Mouse (Mus musculus): ENCODE results near the gene Wipf2.
"Not testable (repeated sequence)": the region's sequence is repeated elsewhere in the genome, so short reads cannot be mapped to it uniquely, and the experiment has no call there.

The Wipf2 gene

GRCm38 (mm10) chr11:98930773-98931512, 67.5 kb downstream of the Wipf2 start:
- DNase-seq (ENCODE audit: low spot score): no peak

DNA sequence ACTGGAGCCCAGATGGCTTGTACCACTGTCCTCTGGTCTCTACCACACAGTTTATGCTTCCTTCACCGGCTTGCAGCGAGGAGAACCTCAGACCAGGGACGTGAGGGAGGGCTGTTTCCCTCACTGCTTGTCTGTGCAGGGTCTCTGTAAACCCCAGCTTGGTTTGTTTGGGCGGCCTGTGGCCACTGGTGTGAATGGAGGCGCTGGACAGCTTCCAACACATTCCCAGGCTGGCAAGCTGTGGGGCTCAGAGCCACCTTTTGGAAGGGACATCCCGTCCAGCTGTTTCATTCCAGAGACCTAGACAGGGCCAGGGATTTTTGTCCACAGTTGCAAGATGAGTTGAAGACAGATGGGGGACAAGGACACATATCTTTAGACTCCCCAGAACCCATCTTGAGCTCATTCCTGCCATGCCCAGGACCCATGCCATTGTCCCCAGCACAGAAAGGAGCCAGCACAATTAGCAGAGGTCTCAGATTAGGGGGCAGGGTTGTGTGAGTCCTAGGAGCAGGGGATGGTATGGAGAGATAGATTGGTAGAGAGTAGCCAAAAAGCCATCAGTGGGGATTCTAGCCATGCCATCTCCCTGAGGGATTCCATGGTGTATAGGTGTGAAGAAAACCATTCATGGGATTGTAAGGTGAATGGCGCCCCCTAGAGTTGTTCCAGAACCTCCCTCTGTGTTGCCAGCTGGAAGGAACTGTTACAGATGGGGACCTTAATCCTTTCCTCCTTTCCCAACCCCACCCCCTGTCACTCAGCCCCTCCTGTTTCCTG, 68.3 kb downstream of the Wipf2 start:
- no peak for DNase-seq (ENCODE audit: low spot score)

DNA sequence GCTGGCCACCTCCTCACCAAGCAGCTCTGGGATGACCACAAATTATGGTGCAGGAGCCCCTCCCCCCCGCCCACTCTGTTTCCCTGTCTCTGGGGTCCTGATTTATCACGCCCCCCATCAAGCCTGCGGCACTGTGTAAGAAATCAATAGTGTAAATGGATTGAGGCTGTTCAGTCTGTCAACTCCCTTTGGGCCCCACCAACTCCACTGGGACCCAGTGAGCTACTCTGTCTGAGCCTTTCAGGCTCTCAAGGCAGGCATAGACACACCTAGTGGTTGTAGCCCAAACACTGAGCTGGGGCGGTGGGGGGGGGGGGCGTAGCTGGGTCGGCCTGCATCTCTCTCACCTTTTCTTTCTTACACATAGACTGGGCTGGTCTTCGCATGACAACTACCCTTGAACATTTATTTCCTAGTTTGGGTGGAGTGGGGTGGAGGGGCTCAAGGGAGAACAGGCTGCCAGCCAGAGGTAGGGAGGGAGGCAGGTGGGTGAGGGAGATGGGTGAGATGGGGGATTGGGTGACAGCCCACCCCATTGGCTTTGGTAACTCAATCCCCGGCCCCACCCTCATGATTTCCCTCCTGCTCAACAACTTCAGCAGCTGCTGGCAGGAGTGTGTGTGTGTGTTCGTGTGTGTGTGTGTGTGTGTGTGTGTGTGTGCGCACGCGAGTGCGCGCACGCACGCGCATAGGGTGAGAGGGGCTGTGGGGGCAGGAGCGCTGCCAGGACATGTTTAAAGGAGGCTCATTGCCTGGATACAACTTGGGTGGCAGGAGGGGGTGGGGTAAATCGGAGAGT, 69.1 kb downstream of the Wipf2 start:
- DNase-seq (ENCODE audit: low spot score): no peak

GRCm38 (mm10) chr11:98933151-98933550, 69.7 kb downstream of the Wipf2 start:
- peak; percentile 77 for DNase-seq (ENCODE audit: low spot score)

- not testable (repeated sequence) for DNase-seq (ENCODE audit: low spot score)
Observed at GRCm38 (mm10) chr11:98933847-98934246, 70.4 kb downstream of the Wipf2 start.

GRCm38 (mm10) chr11:98934367-98934766, 70.9 kb downstream of the Wipf2 start:
- DNase-seq (ENCODE audit: low spot score): no peak

- no peak for DNase-seq (ENCODE audit: low spot score)
Observed at GRCm38 (mm10) chr11:98935123-98935522, 71.7 kb downstream of the Wipf2 start.

DNA sequence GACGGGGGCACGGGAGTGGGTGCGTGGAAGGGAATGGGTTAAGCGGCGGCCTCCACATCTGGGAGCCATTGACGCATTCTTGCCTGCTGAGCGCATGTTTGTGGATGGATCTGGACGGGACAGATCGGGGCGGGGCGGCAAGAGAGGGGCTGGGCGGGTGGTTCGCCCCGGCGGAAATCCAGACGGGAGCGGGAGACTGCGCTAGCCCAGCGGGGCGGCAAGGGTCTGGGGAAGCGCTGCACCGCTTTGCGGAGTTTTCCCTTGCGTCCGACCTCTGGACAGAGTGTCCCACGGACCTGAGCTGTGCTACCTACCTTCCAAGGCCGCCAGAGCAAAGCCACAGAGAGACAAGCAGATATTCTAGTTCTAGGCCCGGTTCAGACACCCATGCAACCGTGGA, 72.7 kb downstream of the Wipf2 start:
- DNase-seq (ENCODE audit: low spot score): peak; percentile 67

DNA sequence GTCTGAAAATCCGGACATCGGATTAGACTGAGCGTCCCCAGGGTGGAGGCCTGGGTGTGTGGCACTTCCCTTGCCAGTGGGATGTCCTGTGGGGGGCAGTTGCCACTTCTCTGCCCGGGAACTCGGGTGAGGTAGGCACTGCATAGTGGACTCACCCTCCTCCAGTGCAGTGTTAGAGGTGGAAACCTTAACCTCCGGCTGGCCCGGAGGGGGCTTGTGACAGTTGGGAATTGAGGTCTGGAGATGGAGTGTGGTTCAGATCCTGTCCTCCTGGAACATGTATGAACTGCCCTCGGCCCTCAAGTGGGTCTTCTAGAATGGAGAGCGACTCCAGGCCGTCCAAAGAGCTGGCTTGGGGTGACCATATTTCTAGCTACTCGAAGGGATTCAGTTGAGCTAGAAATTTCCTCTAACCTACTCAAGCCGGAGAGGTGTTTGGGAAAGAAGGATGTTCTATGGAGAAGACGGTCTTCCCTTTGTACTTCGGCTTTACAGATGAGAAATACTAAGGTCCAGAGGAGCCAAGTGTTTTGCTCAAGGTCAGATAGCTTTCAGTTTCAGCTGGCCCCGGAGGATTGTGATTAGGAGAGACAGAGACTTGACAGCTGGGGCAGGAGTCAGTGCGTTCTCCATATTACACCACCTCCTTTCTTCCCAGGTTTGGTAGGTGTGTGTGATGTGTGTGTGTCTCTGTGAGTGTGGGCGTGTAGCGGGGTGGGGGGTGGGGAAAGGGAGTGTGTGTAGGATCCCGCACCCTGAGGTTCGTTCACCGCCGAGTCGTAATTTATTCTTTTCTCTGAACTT, 73.4 kb downstream of the Wipf2 start:
- no peak for DNase-seq (ENCODE audit: low spot score)

DNA sequence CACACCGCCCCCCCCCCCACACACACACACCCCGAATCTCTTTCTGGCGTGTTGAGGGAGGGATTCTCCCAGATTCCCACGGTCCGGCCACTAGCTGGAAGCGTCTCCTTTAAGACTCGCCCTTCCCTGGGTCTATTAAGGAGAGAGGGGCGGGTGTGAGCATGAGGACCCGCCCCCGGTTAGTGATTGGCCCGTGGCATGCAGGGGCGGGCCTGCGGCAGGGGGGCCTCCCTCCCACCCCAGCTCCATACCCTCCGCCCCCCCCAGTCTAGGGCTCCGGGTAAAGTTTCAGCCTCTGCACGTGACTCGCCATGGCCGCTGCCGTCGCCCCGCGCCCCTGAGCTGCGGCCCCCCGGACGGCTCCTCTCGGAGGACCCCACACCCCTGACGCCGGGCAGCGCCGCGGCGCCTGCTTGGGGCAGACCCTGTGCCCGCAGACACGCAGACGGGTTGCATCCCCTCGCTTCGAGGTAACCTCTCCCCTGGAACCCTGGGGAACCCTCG, 74.0 kb downstream of the Wipf2 start:
- DNase-seq (ENCODE audit: low spot score): peak; percentile 79

DNA sequence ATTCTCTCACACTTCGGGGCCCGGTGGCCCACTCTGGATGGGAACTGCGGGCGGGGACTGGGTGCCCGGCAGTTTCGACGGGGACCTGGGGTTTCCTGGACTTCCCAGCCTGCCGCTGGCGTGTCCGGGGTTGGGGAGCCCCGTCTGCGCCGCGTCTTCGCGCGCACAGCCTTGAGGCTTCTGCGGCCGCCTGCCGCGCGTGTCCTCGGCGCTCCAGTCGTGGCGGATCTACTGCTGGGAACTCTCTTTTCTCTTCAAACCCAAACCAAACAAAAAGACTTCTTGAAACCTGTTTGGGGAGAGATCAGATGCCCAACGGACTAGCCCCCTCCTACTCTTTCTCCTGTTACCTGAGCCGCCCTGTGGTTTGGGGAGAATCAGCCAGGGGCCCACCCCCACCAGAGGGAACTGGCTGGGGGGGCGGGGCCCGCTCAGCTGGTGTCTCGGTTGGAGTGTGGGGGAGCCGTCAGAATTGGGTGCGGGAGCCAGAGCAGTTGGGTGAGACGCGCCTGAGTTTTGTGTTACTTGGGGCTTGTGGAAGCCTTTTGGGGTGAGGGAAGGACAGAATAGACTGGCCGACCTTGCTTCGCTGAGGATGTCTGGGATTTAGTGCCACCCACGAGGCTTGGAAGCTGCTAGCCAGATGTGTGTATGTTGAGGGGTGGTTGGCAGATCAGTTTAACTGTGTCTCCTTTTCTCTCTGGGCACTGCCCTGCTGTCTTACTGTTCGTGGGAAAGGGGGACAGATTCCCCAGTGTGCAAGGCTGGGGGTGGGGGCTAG, 74.7 kb downstream of the Wipf2 start:
- no peak for DNase-seq (ENCODE audit: low spot score)

- DNase-seq (ENCODE audit: low spot score): no peak
Observed at GRCm38 (mm10) chr11:98938701-98939083, 75.3 kb downstream of the Wipf2 start.

- no peak for DNase-seq (ENCODE audit: low spot score)
Observed at GRCm38 (mm10) chr11:98939084-98939952, 75.9 kb downstream of the Wipf2 start.

DNA sequence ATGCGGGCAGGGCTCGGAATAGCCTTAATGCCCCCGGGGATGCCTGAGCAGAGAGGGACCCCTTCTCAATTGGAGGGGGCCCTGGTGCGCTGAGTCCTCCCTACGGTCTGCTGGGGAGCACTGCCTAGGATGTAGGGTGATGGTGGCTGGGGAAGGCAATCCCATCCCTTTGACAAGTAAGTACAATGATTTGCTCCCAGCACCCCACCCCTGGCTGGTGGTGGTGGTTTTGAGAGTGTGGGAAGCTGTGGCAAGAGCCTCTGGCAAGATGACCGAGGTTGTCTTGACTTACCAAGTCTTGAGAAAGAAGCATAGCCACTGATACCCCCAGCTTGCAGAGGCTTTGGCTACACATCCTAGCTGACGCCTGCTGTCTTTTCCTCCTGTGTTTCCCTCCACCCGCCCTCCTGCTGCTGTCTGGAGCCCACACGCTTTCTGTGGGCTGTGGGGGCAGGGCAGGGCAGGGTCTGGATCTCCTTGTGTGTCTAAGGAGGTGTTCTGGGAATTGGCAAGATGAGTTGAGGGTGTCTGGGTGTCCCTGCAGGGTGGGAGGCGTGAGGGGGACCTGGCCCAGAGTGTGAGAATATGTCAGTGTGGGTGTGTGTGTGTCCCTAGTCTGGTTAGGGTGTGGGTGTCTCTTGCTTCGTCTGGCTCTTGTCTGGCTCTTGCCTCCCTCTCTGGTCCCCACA, 76.7 kb downstream of the Wipf2 start:
- DNase-seq (ENCODE audit: low spot score): no peak

DNA sequence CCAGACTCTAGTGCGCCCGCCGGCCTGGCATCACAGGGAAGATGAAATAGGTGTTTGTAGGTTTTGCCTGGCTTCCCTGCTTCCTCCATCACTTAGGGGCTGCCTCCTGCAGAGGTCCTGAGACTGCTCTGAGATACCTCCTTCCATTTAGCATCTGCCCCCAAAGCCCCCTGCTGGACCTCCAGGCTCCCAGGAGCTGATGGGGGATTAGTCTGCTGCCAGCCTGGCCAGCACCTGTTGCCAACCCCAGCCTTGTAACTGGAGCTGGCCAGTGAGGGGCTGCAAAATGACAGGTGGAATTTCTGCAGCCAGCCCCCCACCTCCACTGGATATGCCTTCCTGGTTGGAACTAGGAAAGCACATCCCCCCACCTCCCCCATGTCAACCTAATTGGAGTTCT, 77.3 kb downstream of the Wipf2 start:
- DNase-seq (ENCODE audit: low spot score): no peak

DNA sequence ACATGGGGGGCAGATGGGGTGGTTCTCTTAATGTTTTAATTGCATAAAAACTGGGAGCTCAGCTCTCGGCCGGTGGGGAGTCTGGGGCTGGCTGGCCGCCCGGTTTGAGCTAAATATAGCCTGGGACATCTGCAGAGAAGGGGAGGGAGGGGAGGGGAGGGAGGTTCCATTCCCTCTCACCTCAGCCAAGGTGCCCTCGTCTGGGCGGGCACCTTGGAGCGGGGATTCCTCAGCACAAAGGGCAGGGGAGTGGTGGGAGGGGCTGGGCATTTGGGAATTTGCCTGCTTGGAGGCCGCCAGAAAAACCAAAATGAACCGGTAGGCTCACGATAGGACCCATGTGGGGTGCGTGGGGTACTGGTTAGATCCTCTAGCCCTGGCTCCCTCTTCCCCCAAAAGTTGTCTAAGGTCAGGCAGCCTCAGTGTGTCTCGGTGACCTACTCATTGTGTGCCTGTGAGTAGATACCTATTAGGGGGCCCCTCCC, 77.9 kb downstream of the Wipf2 start:
- no peak for DNase-seq (ENCODE audit: low spot score)

DNA sequence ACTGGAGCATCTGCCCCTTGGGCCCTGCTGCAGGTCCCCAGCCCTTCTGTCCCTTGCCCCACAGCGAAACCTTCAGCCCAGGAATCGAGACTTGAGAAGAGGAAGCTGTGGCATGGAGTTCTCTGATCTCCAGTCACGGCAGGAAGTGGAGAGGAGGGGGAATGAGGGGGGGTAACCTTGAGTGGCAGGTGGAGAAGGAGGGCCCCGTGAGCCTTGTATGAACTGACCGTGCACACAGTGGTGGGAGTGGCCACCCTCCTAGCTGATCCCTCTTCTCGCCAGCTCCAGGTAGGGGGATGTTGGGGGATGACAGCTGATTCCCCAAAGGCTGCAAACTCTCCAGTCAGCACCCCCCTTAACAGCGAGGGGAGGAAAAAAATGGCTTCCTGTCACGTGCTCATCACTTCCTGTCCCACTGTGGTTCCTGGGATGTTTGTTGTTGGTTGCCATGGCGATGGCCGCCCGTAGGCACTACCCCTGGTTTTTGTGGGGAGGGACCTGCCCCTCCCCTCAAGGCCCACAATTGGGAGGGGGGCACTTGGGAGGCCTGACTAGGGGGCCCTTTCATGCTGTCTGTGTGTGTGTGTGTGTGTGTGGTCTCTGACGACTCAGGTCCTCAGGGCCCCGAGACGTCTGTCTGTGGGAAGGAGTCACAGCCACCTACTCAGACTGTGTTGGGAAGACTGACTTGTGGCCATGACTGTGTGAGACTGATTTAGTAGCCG, 78.5 kb downstream of the Wipf2 start:
- peak; percentile 67 for DNase-seq (ENCODE audit: low spot score)

- DNase-seq (ENCODE audit: low spot score): no peak
Observed at GRCm38 (mm10) chr11:98942555-98942922, 79.1 kb downstream of the Wipf2 start.
